Mouse (Mus musculus): ENCODE results near the gene Nr4a1. TPM values are rescaled to one million over a fixed set of nuclear protein-coding genes. Genes with fewer than 3 reads are reported as not detected.

Nr4a1 gene
- 100 to 1,000 TPM; 140 to 280 TPM for total RNA-seq (2023)

DNA sequence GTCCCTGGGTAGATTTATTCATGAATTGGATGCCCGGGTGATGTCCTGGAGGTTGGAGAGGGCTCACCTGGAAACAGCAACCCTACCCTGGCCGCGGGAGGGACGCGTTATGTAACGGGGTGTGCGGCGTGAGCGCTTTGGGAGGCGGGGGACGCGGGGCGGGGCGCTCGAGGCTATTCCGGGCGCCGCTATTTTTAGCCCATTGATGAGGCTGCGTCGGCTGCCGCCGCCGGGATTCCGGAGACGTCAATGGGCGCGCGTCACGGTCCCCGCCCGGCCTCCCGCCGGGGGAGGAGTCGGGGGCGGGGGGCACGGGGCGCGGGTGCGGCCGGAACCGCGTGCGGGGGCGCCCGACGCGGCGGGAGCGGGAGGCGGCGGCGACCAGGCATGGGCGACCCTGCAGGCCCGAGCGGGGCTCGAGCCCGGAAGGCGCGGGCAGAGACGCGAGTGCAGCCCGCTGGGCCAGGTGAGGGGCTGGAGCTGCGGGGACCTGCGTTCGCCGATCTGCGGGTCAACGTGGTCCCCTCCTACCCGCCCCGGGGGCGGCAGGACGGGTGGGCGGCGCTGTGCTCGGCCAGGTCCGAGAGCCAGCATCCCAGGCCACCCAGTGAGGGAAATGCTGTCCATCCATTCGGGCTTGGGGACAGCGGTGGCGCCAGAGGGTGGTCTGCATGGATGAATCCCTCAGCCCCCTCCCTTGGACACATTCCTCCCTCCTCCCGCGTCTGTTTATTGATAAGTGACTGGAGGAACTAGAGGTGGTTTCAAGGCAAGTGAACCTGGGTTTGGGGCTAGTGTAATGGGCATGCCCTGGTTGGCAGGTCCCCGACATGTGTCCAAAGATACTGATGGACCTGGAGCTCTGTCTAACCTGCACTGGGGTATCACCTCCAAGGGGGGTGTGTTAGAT, at the start of gene Nr4a1:
Nr4a1 (plus strand) TSS at position 384 of the 910 bp plus-strand sequence.

DNA sequence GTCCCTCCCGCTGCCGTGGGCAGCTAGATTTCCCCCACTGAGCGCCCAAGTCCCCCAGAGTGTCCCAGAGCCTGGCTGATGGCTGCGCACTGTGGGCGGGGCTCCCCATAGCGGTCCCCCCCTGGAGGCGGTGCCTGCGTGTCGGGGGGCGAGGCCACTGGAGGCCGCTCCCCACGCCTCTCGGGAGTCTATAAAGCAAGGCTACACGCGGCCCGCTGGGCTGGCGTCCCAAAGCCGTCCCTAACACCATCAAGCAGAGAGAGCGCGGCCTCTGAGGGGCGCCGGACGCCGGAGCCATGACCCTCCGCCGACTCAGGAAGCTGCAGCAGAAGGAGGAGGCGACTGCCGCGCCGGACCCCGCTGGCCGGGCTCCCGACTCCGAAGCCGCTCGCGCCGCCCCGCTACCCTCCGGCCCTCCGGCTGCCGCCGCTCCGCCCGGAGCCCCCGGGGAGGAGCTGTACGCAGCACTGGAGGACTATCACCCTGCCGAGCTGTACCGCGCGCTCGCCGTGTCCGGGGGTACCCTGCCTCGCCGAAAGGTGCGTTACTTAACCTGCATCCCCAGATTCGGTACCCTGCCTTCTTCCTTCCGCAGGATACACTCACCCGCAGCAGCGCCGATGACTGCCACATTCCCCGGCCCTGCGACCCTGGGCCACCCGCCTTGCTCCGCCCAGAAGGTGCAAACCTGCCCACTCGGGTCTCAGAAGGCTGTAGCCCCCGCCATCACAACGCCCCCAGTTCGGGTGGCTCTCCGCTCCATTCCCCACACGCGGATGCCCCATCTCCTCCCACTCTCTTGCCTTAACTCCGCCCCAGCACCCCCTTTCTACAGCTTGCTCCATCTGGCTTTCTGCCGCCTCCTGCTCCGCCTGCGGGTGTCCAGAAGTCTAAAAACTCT, 29.8 kb upstream of the Nr4a1 start, which contains the start of gene Grasp:
Grasp (plus strand) TSS at position 183 of the 901 bp plus-strand sequence.

DNA sequence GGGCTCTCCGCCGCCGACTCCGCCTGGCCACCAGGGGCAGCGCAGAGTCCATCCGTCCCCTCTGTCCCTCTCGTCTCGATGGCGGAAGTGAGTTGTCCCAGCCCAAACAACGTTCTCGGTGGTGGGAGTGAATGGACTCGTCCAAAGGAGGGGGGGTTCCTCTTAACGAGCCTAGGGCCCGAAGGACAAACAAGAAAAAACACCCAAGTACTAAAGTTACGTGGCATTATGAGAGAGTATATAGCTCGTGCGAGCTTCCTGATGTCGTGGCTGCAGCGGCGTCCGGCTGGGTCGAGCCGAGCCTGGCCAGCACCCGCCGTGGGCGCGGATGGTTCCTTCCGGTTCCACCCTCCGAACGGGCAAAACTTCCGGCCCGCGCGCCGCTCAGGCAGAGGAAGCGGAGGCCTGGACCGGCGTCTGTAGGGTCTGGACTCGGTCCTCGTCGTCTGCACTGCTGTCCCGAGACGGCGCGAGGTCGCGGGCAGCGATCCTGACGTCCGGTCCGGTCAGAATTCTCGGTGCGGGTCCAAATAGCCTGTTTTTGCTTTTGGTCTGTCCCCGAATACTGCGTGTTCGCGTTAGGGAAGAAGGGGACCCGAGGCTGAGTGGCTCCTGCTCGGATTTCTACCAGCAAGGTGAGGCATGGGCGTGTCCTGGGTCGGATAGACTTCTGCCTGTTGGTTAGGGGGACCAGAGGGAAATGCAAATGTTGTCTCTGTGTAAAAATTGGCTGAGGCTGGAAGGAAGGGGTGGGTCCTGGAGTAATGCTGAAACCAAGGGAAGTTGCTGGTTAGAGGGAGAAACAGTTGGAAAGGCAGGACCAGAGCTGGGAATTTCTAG, 30.1 kb downstream of the Nr4a1 start, which contains the start of gene Atg101:
Atg101 (plus strand) TSS at position 362 of the 840 bp plus-strand sequence.

DNA sequence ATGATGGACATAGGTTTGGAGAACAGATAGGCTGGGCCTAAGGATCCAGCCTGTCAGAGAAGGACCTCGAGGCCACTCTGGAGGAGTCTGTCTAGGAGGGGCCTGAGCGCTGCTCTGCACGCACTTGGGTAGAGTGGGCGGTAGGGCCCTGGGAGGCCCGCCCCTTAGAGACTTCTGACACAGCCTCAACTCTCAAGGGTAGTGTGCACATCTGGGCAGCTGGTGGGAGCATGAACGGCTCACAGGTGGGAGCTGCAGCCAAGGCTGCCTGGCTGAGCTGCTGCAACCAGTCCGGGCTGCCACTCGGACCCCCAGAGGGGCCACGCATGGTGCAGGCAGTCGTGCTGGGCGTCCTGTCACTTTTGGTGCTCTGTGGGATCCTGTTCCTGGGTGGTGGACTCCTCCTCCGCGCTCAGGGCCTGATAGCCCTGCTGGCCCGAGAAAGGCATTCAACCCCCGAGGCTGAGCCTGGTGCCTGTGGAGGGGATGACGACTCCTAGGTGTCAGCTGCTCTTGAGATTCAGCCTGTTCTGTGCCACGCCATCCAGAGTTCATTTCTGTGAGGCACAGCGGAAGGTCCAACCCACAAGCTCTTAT, 39.1 kb downstream of the Nr4a1 start, which contains the start of gene 6030408B16Rik:
6030408B16Rik (plus strand) TSS at position 188 of the 597 bp plus-strand sequence.

Other genes starting within 250 kb of the Nr4a1 start
- gene Gm47841, start 206.9 kb upstream of the Nr4a1 start, total RNA-seq (2023) = not detected
- under 1 TPM; 0.15 to 0.18 TPM for gene Fignl2, start 175.7 kb upstream of the Nr4a1 start, total RNA-seq (2023)
- gene Ankrd33, start 138.5 kb upstream of the Nr4a1 start, total RNA-seq (2023) = not detected
- gene Acvrl1, start 125.7 kb upstream of the Nr4a1 start, total RNA-seq (2023) = 10 to 100 TPM; 41.9 to 51.5 TPM
- gene Acvr1b, start 80.2 kb upstream of the Nr4a1 start, total RNA-seq (2023) = 10 to 100 TPM; 14.9 to 18.6 TPM
- gene Grasp, start 30.1 kb upstream of the Nr4a1 start, total RNA-seq (2023) = 1 to 10 TPM; 1.2 to 1.7 TPM
- gene Atg101, start 30.0 kb downstream of the Nr4a1 start, total RNA-seq (2023) = 10 to 100 TPM; 49.4 to 56.3 TPM
- under 1 TPM; 0.24 to 0.26 TPM for gene 6030408B16Rik, start 38.9 kb downstream of the Nr4a1 start, total RNA-seq (2023)
- gene Krt80, start 115.9 kb downstream of the Nr4a1 start, total RNA-seq (2023) = 10 to 100 TPM; 27.7 to 29.9 TPM
- gene Krt7, start 156.8 kb downstream of the Nr4a1 start, total RNA-seq (2023) = 1 to 10 TPM; 3.7 to 4.5 TPM
- gene Krt87, start 184.5 kb downstream of the Nr4a1 start, total RNA-seq (2023) = not detected
- gene Krt88, start 193.5 kb downstream of the Nr4a1 start, total RNA-seq (2023) = not detected
- 1 to 10 TPM in 1 of 2 experiments, under 1 TPM in 1; 0.75 to 1.9 TPM for gene Krt81, start 209.5 kb downstream of the Nr4a1 start, total RNA-seq (2023)
- gene Krt86, start 219.2 kb downstream of the Nr4a1 start, total RNA-seq (2023) = 1 to 10 TPM; 4.3 to 5.9 TPM
- 10 to 100 TPM; 15.9 to 16.6 TPM for gene Krt83, start 237.2 kb downstream of the Nr4a1 start, total RNA-seq (2023)

All from neutrophil, adult 83 days (primary cell).